Mouse (Mus musculus) liver, postnatal 0 days (tissue): ENCODE data around the gene Henmt1. TPM values are rescaled to one million over a fixed set of nuclear protein-coding genes. Genes with fewer than 3 reads are reported as not detected.

Experiments
- ATAC-seq: fragments of 200-750 bp; cut with Nextera tagmentation; 2 replicates; pipeline ENCODE4 v1.8.0; 2017; ENCODE audit warnings: mild to moderate bottlenecking, moderate library complexity
- DNase-seq: peaks from one replicate; pipeline ENCODE4 v3.0.0-alpha.2; 2016
- H3K27ac ChIP-seq: fragments of 300-500 bp; sonication (generic); 2 replicates; pipeline ENCODE4 v1.5.1; 2014; ENCODE audit warnings: antibody characterized with exemption, moderate library complexity, mild to moderate bottlenecking, low read depth
- H3K27me3 ChIP-seq: fragments of 300-500 bp; sonication (generic); 2 replicates; pipeline ENCODE4 v1.6.1; 2014; ENCODE audit warnings: low read length, control low read depth, mixed read lengths; ENCODE audit not compliant: insufficient read depth
- H3K36me3 ChIP-seq: fragments of 300-500 bp; sonication (generic); replicated peaks from 2 replicates; pipeline ENCODE4 v1.6.1; 2014; ENCODE audit warnings: mild to moderate bottlenecking, control low read depth, low read length, moderate library complexity, mixed read lengths; ENCODE audit not compliant: insufficient read depth
- H3K4me1 ChIP-seq: fragments of 300-500 bp; sonication (generic); 2 replicates; pipeline ENCODE4 v1.6.1; 2014; ENCODE audit warnings: antibody characterized with exemption, mild to moderate bottlenecking, control low read depth; ENCODE audit not compliant: insufficient read depth
- H3K4me2 ChIP-seq: fragments of 300-500 bp; sonication (generic); 2 replicates; pipeline ENCODE4 v1.6.1; 2014; ENCODE audit warnings: low read depth, mild to moderate bottlenecking, low read length, moderate library complexity, mixed read lengths
- H3K4me3 ChIP-seq: fragments of 300-500 bp; sonication (generic); 2 replicates; pipeline ENCODE4 v1.5.1; 2014; ENCODE audit warnings: low read depth, low read length
- H3K9ac ChIP-seq: fragments of 300-500 bp; sonication (generic); replicated peaks from 2 replicates; pipeline ENCODE4 v1.6.1; 2014; ENCODE audit warnings: mild to moderate bottlenecking, moderate library complexity
- H3K9me3 ChIP-seq: fragments of 300-500 bp; sonication (generic); 2 replicates; pipeline ENCODE4 v1.6.1; 2016; ENCODE audit warnings: mild to moderate bottlenecking, control low read depth, low read length, mixed read lengths
- CTCF ChIP-seq: sonication (generic); IDR thresholded peaks from 2 replicates; pipeline ENCODE4 v1.5.1; 2016; ENCODE audit warnings: antibody characterized with exemption, low read depth
- EP300 ChIP-seq: IDR thresholded peaks from 2 replicates; pipeline ENCODE4 v1.6.1; 2016; ENCODE audit warnings: antibody characterized with exemption, low read depth, mild to moderate bottlenecking
- WGBS: fragments of 180-500 bp; shearing (Covaris S2); extraction: QIAGEN DNeasy Blood & Tissue Kit; methylation state at CpG from one replicate; pipeline ENCODE4 v1.1.7; 2014; ENCODE audit not compliant: insufficient replicate concordance; 5-methylcytosine and 5-hydroxymethylcytosine counted together
- polyA plus RNA-seq: library from polyadenylated mRNA; unstranded; fragments of >200 nt; fragmentation: Nextera tagmentation; extraction: Ambion mirVana; gene quantifications from 2 replicates; pipeline ENCODE4 v1.2.1, GENCODE M21; 2015

The Henmt1 gene
- not detected in 2 replicates for polyA plus RNA-seq

- no peaks in the 10 kb centered on the region for H3K9me3 ChIP-seq
- no peak for TF ChIP-seq EP300
- no peak for TF ChIP-seq CTCF
- no peak within 1 kb of the TSS for H3K4me3 ChIP-seq
- no peaks in the 10 kb centered on the region for H3K27me3 ChIP-seq
- DNase-seq (no peak), ATAC-seq (no peak)
- no peaks in the 10 kb centered on the region; the same call in 1 of the 2 replicates for H3K4me1 ChIP-seq
- H3K4me2 ChIP-seq = peak within 1 kb of the TSS; percentile 18; the same call in 1 of the 2 replicates
- no peaks in the 10 kb centered on the region for H3K36me3 ChIP-seq
- no peak within 1 kb of the TSS for H3K27ac ChIP-seq
- WGBS = 80% methylated on average over 5 of the region's 5 CpGs
- H3K9ac ChIP-seq = no peak within 1 kb of the TSS
Measured at GRCm38 (mm10) chr3:108939573-108939972, at the start of gene Henmt1. Gene Henmt1 (plus strand): TSS chr3:108939873.

GRCm38 (mm10) chr3:108889908-108890307 lies 49.8 kb upstream of the Henmt1 start, which contains the start of gene Fndc7:
Gene Fndc7 (minus strand): TSS chr3:108890008.
- no peak for ATAC-seq
- TF ChIP-seq CTCF = no peak
- no peak for TF ChIP-seq EP300
- Histone ChIP-seq H3K4me2 (no peak within 1 kb of the TSS), H3K27me3 (no peaks in the 10 kb centered on the region), H3K36me3 (no peaks in the 10 kb centered on the region), H3K4me3 (no peak within 1 kb of the TSS), H3K27ac (no peak within 1 kb of the TSS), H3K4me1 (peaks cover 9% of the 10 kb centered on the region), H3K9ac (no peak within 1 kb of the TSS), H3K9me3 (no peaks in the 10 kb centered on the region)
- WGBS = 81% methylated on average over 1 of the region's 1 CpGs
- DNase-seq = no peak

- Histone ChIP-seq H3K4me2 (no peak overlapping the region), H3K9me3 (no peaks in the 10 kb centered on the region), H3K4me3 (no peak overlapping the region), H3K9ac (no peak overlapping the region), H3K27me3 (no peaks in the 10 kb centered on the region), H3K36me3 (no peaks in the 10 kb centered on the region), H3K27ac (no peak overlapping the region), H3K4me1 (0 out of 2 replicates have a peak, but pooled peaks cover 4% of the 10 kb centered on the region)
- 82% methylated on average over 1 of the region's 1 CpGs for WGBS
- no peak for DNase-seq
- ATAC-seq = no peak
- no peak for TF ChIP-seq EP300
- TF ChIP-seq CTCF = no peak
Measured at GRCm38 (mm10) chr3:108892080-108892479, 47.6 kb upstream of the Henmt1 start.

- Histone ChIP-seq H3K4me1 (no peaks in the 10 kb centered on the region), H3K9ac (no peak overlapping the region), H3K27me3 (no peaks in the 10 kb centered on the region), H3K4me3 (no peak overlapping the region), H3K4me2 (no peak overlapping the region), H3K9me3 (no peaks in the 10 kb centered on the region), H3K36me3 (no peaks in the 10 kb centered on the region), H3K27ac (no peak overlapping the region)
- DNase-seq (no peak), ATAC-seq (no peak)
- 55% methylated on average over 4 of the region's 4 CpGs for WGBS
- TF ChIP-seq EP300 (no peak), CTCF (no peak)
Measured at GRCm38 (mm10) chr3:108892914-108893313, 46.8 kb upstream of the Henmt1 start.

- Histone ChIP-seq H3K9ac (no peak overlapping the region), H3K4me2 (no peak overlapping the region), H3K4me1 (0 out of 2 replicates have a peak, but pooled peaks cover 2% of the 10 kb centered on the region), H3K27ac (no peak overlapping the region), H3K36me3 (peaks cover 16% of the 10 kb centered on the region), H3K27me3 (no peaks in the 10 kb centered on the region), H3K9me3 (no peaks in the 10 kb centered on the region), H3K4me3 (no peak overlapping the region)
- no peak for ATAC-seq
- DNase-seq = no peak
- 85% methylated on average over 4 of the region's 4 CpGs for WGBS
- no peak for TF ChIP-seq EP300
- no peak for TF ChIP-seq CTCF
Measured at GRCm38 (mm10) chr3:108898640-108899039, 41.0 kb upstream of the Henmt1 start.

- peaks cover 31% of the 10 kb centered on the region for H3K36me3 ChIP-seq
- no peak overlapping the region for H3K4me3 ChIP-seq
- ATAC-seq = peak; percentile 48
- 57% methylated on average over 3 of the region's 3 CpGs for WGBS
- peak overlapping the region; percentile 41; the same call in 1 of the 2 replicates for H3K27ac ChIP-seq
- no peak overlapping the region for H3K4me2 ChIP-seq
- no peaks in the 10 kb centered on the region for H3K27me3 ChIP-seq
- no peaks in the 10 kb centered on the region for H3K9me3 ChIP-seq
- peak; percentile 30 for DNase-seq
- no peak for TF ChIP-seq EP300
- no peak for TF ChIP-seq CTCF
- H3K4me1 ChIP-seq = 0 out of 2 replicates have a peak, but pooled peaks cover 2% of the 10 kb centered on the region
- no peak overlapping the region for H3K9ac ChIP-seq
Measured at GRCm38 (mm10) chr3:108900147-108900546, 39.5 kb upstream of the Henmt1 start.
